Mouse (Mus musculus) kidney, embryonic 15.5 days (tissue): ENCODE results near the gene Gm853. TPM values are rescaled to one million over a fixed set of nuclear protein-coding genes. Genes with fewer than 3 reads are reported as not detected.
"Not testable (repeated sequence)": the region's sequence is repeated elsewhere in the genome, so short reads cannot be mapped to it uniquely, and the experiment has no call there.

Source experiments
- ATAC-seq: fragments of 200-750 bp; cut with Nextera tagmentation; replicated peaks from 2 replicates; pipeline ENCODE4 v1.8.0; 2017; ENCODE audit warnings: moderate TSS enrichment; ENCODE audit not compliant: low FRiP score
- H3K27ac ChIP-seq: fragments of 300-500 bp; sonication (generic); 2 replicates; pipeline ENCODE4 v1.5.1; 2015; ENCODE audit warnings: mild to moderate bottlenecking, inconsistent platforms
- H3K27me3 ChIP-seq: fragments of 300-500 bp; sonication (generic); 2 replicates; pipeline ENCODE4 v1.6.1; 2015; ENCODE audit warnings: inconsistent platforms
- H3K36me3 ChIP-seq: fragments of 300-500 bp; sonication (generic); 2 replicates; pipeline ENCODE4 v1.6.1; 2015; ENCODE audit warnings: inconsistent platforms
- H3K4me1 ChIP-seq: fragments of 300-500 bp; sonication (generic); 2 replicates; pipeline ENCODE4 v1.6.1; 2015; ENCODE audit warnings: inconsistent platforms
- H3K4me2 ChIP-seq: fragments of 300-500 bp; sonication (generic); 2 replicates; pipeline ENCODE4 v1.6.1; 2015; ENCODE audit warnings: moderate library complexity, mild to moderate bottlenecking, inconsistent platforms
- H3K4me3 ChIP-seq: fragments of 300-500 bp; sonication (generic); replicated peaks from 2 replicates; pipeline ENCODE4 v1.5.1; 2015; ENCODE audit warnings: mild to moderate bottlenecking, inconsistent platforms
- H3K9ac ChIP-seq: fragments of 300-500 bp; sonication (generic); 2 replicates; pipeline ENCODE4 v1.6.1; 2015; ENCODE audit warnings: mild to moderate bottlenecking, inconsistent platforms
- H3K9me3 ChIP-seq: fragments of 300-500 bp; sonication (generic); replicated peaks from 2 replicates; pipeline ENCODE4 v1.6.1; 2016; ENCODE audit warnings: inconsistent platforms
- WGBS: fragments of 180-500 bp; shearing (Covaris S2); methylation state at CpG from one replicate; pipeline ENCODE4 v1.1.7; 2015; ENCODE audit warnings: mixed read lengths; 5-methylcytosine and 5-hydroxymethylcytosine counted together
- polyA plus RNA-seq: library from polyadenylated mRNA; unstranded; fragments of >200 nt; fragmentation: Nextera tagmentation; extraction: Ambion mirVana; gene quantifications from 2 replicates; pipeline ENCODE4 v1.2.1, GENCODE M21; 2015

The Gm853 gene
- polyA plus RNA-seq, 1 experiment from 2014 or later: 0.26 TPM

- Histone ChIP-seq H3K4me3 (no peak overlapping the region), H3K27ac (no peak overlapping the region), H3K4me1 (0 out of 2 replicates have a peak, but pooled peaks cover 5% of the 10 kb centered on the region), H3K9ac (no peak overlapping the region), H3K27me3 (peaks cover 9% of the 10 kb centered on the region), H3K4me2 (no peak overlapping the region), H3K36me3 (peaks cover 16% of the 10 kb centered on the region; the same call in 1 of the 2 replicates), H3K9me3 (no peaks in the 10 kb centered on the region)
- ATAC-seq: 0 out of 2 replicates have a peak, but pooled peaks have one; percentile 14
- 31% methylated on average over 7 of the region's 7 CpGs for WGBS
Observed at GRCm38 (mm10) chr4:130251172-130251705, 29.0 kb upstream of the Gm853 start.

- H3K27ac ChIP-seq: no peak overlapping the region
- no peaks in the 10 kb centered on the region for H3K9me3 ChIP-seq
- no peak for ATAC-seq
- 59% methylated on average over 3 of the region's 3 CpGs for WGBS
- H3K36me3 ChIP-seq: 0 out of 2 replicates have a peak, but pooled peaks cover 5% of the 10 kb centered on the region
- H3K4me2 ChIP-seq: no peak overlapping the region
- H3K9ac ChIP-seq: no peak overlapping the region
- H3K4me3 ChIP-seq: no peak overlapping the region
- 0 out of 2 replicates have a peak, but pooled peaks cover 5% of the 10 kb centered on the region for H3K4me1 ChIP-seq
- H3K27me3 ChIP-seq: peaks cover 20% of the 10 kb centered on the region
Observed at GRCm38 (mm10) chr4:130248636-130249035, 26.4 kb upstream of the Gm853 start.

GRCm38 (mm10) chr4:130246132-130246531 lies 23.9 kb upstream of the Gm853 start:
- Histone ChIP-seq H3K4me1 (0 out of 2 replicates have a peak, but pooled peaks cover under 1% of the 10 kb centered on the region), H3K27me3 (peaks cover 20% of the 10 kb centered on the region), H3K36me3 (no peaks in the 10 kb centered on the region), H3K27ac (no peak overlapping the region), H3K9ac (no peak overlapping the region), H3K9me3 (no peaks in the 10 kb centered on the region), H3K4me3 (no peak overlapping the region), H3K4me2 (no peak overlapping the region)
- no peak for ATAC-seq
- WGBS: 2% methylated on average over 6 of the region's 6 CpGs

GRCm38 (mm10) chr4:130244749-130245148 lies 22.5 kb upstream of the Gm853 start:
- no peak overlapping the region for H3K4me3 ChIP-seq
- ATAC-seq: no peak
- 72% methylated on average over 8 of the region's 8 CpGs for WGBS
- no peak overlapping the region for H3K27ac ChIP-seq
- H3K36me3 ChIP-seq: no peaks in the 10 kb centered on the region
- H3K9me3 ChIP-seq: no peaks in the 10 kb centered on the region
- H3K4me1 ChIP-seq: no peaks in the 10 kb centered on the region
- no peak overlapping the region for H3K4me2 ChIP-seq
- peaks cover 20% of the 10 kb centered on the region for H3K27me3 ChIP-seq
- H3K9ac ChIP-seq: no peak overlapping the region

- not testable (repeated sequence) for H3K9me3 ChIP-seq, H3K9ac ChIP-seq, H3K4me2 ChIP-seq, H3K4me1 ChIP-seq, ATAC-seq, H3K27ac ChIP-seq, H3K36me3 ChIP-seq, H3K4me3 ChIP-seq
- 75% methylated on average over 1 of the region's 1 CpGs for WGBS
- H3K27me3 ChIP-seq: peaks cover 20% of the 10 kb centered on the region
Observed at GRCm38 (mm10) chr4:130243621-130244020, 21.4 kb upstream of the Gm853 start.

- Histone ChIP-seq H3K27me3 (peaks cover 20% of the 10 kb centered on the region), H3K4me2 (no peak overlapping the region), H3K27ac (no peak overlapping the region), H3K9me3 (no peaks in the 10 kb centered on the region), H3K9ac (no peak overlapping the region), H3K36me3 (no peaks in the 10 kb centered on the region), H3K4me1 (no peaks in the 10 kb centered on the region), H3K4me3 (no peak overlapping the region)
- 88% methylated on average over 5 of the region's 5 CpGs for WGBS
- ATAC-seq: no peak
Observed at GRCm38 (mm10) chr4:130242956-130243355, 20.8 kb upstream of the Gm853 start.

GRCm38 (mm10) chr4:130240695-130241094 lies 18.5 kb upstream of the Gm853 start:
- Histone ChIP-seq H3K4me2 (no peak overlapping the region), H3K36me3 (no peaks in the 10 kb centered on the region), H3K27me3 (0 out of 2 replicates have a peak, but pooled peaks cover 10% of the 10 kb centered on the region), H3K4me3 (no peak overlapping the region), H3K4me1 (peaks cover 6% of the 10 kb centered on the region), H3K9me3 (no peaks in the 10 kb centered on the region), H3K9ac (no peak overlapping the region), H3K27ac (no peak overlapping the region)
- no peak for ATAC-seq
- WGBS: 45% methylated on average over 5 of the region's 5 CpGs

GRCm38 (mm10) chr4:130237607-130238006 lies 15.4 kb upstream of the Gm853 start:
- peaks cover 6% of the 10 kb centered on the region for H3K4me1 ChIP-seq
- WGBS: 93% methylated on average over 4 of the region's 4 CpGs
- H3K36me3 ChIP-seq: no peaks in the 10 kb centered on the region
- H3K9ac ChIP-seq: no peak overlapping the region
- no peak overlapping the region for H3K27ac ChIP-seq
- no peak for ATAC-seq
- no peaks in the 10 kb centered on the region for H3K9me3 ChIP-seq
- no peak overlapping the region for H3K4me3 ChIP-seq
- no peak overlapping the region for H3K4me2 ChIP-seq
- H3K27me3 ChIP-seq: peaks cover 3% of the 10 kb centered on the region; the same call in 1 of the 2 replicates

GRCm38 (mm10) chr4:130236361-130236760 lies 14.2 kb upstream of the Gm853 start:
- no peak overlapping the region for H3K4me3 ChIP-seq
- ATAC-seq: peak; percentile 66
- H3K27ac ChIP-seq: no peak overlapping the region
- no peaks in the 10 kb centered on the region for H3K36me3 ChIP-seq
- H3K9me3 ChIP-seq: no peaks in the 10 kb centered on the region
- H3K9ac ChIP-seq: no peak overlapping the region
- no peak overlapping the region for H3K4me2 ChIP-seq
- H3K27me3 ChIP-seq: peaks cover 3% of the 10 kb centered on the region; the same call in 1 of the 2 replicates
- peaks cover 6% of the 10 kb centered on the region for H3K4me1 ChIP-seq
- 10% methylated on average over 8 of the region's 8 CpGs for WGBS

GRCm38 (mm10) chr4:130224071-130224470 lies 1.9 kb upstream of the Gm853 start:
- no peaks in the 10 kb centered on the region for H3K9me3 ChIP-seq
- no peak overlapping the region for H3K4me2 ChIP-seq
- no peak overlapping the region for H3K4me3 ChIP-seq
- ATAC-seq: no peak
- H3K27me3 ChIP-seq: peaks cover 5% of the 10 kb centered on the region; the same call in 1 of the 2 replicates
- H3K4me1 ChIP-seq: no peaks in the 10 kb centered on the region
- no peak overlapping the region for H3K9ac ChIP-seq
- no peaks in the 10 kb centered on the region for H3K36me3 ChIP-seq
- no peak overlapping the region for H3K27ac ChIP-seq

- H3K4me3 ChIP-seq: no peak overlapping the region
- H3K36me3 ChIP-seq: no peaks in the 10 kb centered on the region
- H3K4me1 ChIP-seq: no peaks in the 10 kb centered on the region
- no peak overlapping the region for H3K4me2 ChIP-seq
- no peak overlapping the region for H3K27ac ChIP-seq
- H3K27me3 ChIP-seq: peaks cover 9% of the 10 kb centered on the region; the same call in 1 of the 2 replicates
- WGBS: 69% methylated on average over 9 of the region's 9 CpGs
- ATAC-seq: no peak
- H3K9ac ChIP-seq: no peak overlapping the region
- no peaks in the 10 kb centered on the region for H3K9me3 ChIP-seq
Observed at GRCm38 (mm10) chr4:130220176-130220575, 2.0 kb downstream of the Gm853 start.

GRCm38 (mm10) chr4:130215392-130215791 lies 6.8 kb downstream of the Gm853 start:
- Histone ChIP-seq H3K4me1 (no peaks in the 10 kb centered on the region), H3K4me2 (no peak overlapping the region), H3K36me3 (no peaks in the 10 kb centered on the region), H3K27ac (no peak overlapping the region), H3K9me3 (no peaks in the 10 kb centered on the region), H3K27me3 (0 out of 2 replicates have a peak, but pooled peaks cover 11% of the 10 kb centered on the region), H3K4me3 (no peak overlapping the region), H3K9ac (no peak overlapping the region)
- no peak for ATAC-seq
- WGBS: 80% methylated on average over 8 of the region's 8 CpGs

GRCm38 (mm10) chr4:130213857-130214256 lies 8.3 kb downstream of the Gm853 start:
- Histone ChIP-seq H3K4me1 (no peaks in the 10 kb centered on the region), H3K9me3 (no peaks in the 10 kb centered on the region), H3K4me2 (no peak overlapping the region), H3K9ac (no peak overlapping the region), H3K4me3 (no peak overlapping the region), H3K27ac (no peak overlapping the region), H3K36me3 (no peaks in the 10 kb centered on the region), H3K27me3 (0 out of 2 replicates have a peak, but pooled peaks cover 11% of the 10 kb centered on the region)
- WGBS: 75% methylated on average over 10 of the region's 10 CpGs
- ATAC-seq: no peak
